Mouse (Mus musculus) embryonic facial prominence, embryonic 13.5 days (tissue): ENCODE data around the gene Ric1. TPM values are rescaled to one million over a fixed set of nuclear protein-coding genes. Genes with fewer than 3 reads are reported as not detected.
"Not testable (repeated sequence)": the region's sequence is repeated elsewhere in the genome, so short reads cannot be mapped to it uniquely, and the experiment has no call there.

Experiments
- ATAC-seq: fragments of 200-750 bp; cut with Nextera tagmentation; 2 replicates; pipeline ENCODE4 v1.8.0; 2017; ENCODE audit warnings: low read depth; ENCODE audit not compliant: insufficient number of reproducible peaks, insufficient read depth, low FRiP score, low TSS enrichment
- H3K27ac ChIP-seq: fragments of 300-500 bp; sonication (generic); 2 replicates; pipeline ENCODE4 v1.5.1; 2015; ENCODE audit warnings: moderate library complexity, mild to moderate bottlenecking, inconsistent platforms
- H3K27me3 ChIP-seq: fragments of 300-500 bp; sonication (generic); 2 replicates; pipeline ENCODE4 v1.6.1; 2015; ENCODE audit warnings: mild to moderate bottlenecking, inconsistent platforms
- H3K36me3 ChIP-seq: fragments of 300-500 bp; sonication (generic); 2 replicates; pipeline ENCODE4 v1.6.1; 2015; ENCODE audit warnings: mild to moderate bottlenecking, inconsistent platforms
- H3K4me1 ChIP-seq: fragments of 300-500 bp; sonication (generic); 2 replicates; pipeline ENCODE4 v1.6.1; 2015; ENCODE audit warnings: inconsistent platforms
- H3K4me2 ChIP-seq: fragments of 300-500 bp; sonication (generic); 2 replicates; pipeline ENCODE4 v1.6.1; 2015; ENCODE audit warnings: moderate library complexity, mild to moderate bottlenecking, inconsistent platforms
- H3K4me3 ChIP-seq: fragments of 300-500 bp; sonication (generic); 2 replicates; pipeline ENCODE4 v1.5.1; 2015; ENCODE audit warnings: mild to moderate bottlenecking, inconsistent platforms
- H3K9ac ChIP-seq: fragments of 300-500 bp; sonication (generic); 2 replicates; pipeline ENCODE4 v1.6.1; 2015; ENCODE audit warnings: mild to moderate bottlenecking, inconsistent platforms
- H3K9me3 ChIP-seq: fragments of 300-500 bp; sonication (generic); 2 replicates; pipeline ENCODE4 v1.6.1; 2016; ENCODE audit warnings: inconsistent platforms
- WGBS: fragments of 180-500 bp; shearing (Covaris S2); methylation state at CpG from one replicate; pipeline ENCODE4 v1.1.7; 2015; ENCODE audit warnings: mixed read lengths; 5-methylcytosine and 5-hydroxymethylcytosine counted together
- polyA plus RNA-seq: library from polyadenylated mRNA; unstranded; fragments of >200 nt; fragmentation: Nextera tagmentation; extraction: Ambion mirVana; gene quantifications from 2 replicates; pipeline ENCODE4 v1.2.1, GENCODE M21; 2015

Gene Ric1
- polyA plus RNA-seq, 1 experiment from 2014 or later = 29.6 TPM

- no peak overlapping the region for H3K4me2 ChIP-seq
- H3K27me3 ChIP-seq = no peaks in the 10 kb centered on the region
- no peak overlapping the region for H3K9ac ChIP-seq
- peaks cover 37% of the 10 kb centered on the region for H3K36me3 ChIP-seq
- no peak overlapping the region for H3K4me3 ChIP-seq
- 91% methylated on average over 5 of the region's 5 CpGs for WGBS
- 0 out of 2 replicates have a peak, but pooled peaks cover under 1% of the 10 kb centered on the region for H3K9me3 ChIP-seq
- no peak for ATAC-seq
- H3K27ac ChIP-seq = no peak overlapping the region
- H3K4me1 ChIP-seq = no peaks in the 10 kb centered on the region
Observed at GRCm38 (mm10) chr19:29534030-29534429, 11.9 kb downstream of the Ric1 start.

- 53% methylated on average over 8 of the region's 8 CpGs for WGBS
- Histone ChIP-seq H3K27ac (peak overlapping the region; percentile 44; the same call in 1 of the 2 replicates), H3K9ac (no peak overlapping the region), H3K4me2 (no peak overlapping the region), H3K36me3 (peaks cover 13% of the 10 kb centered on the region; the same call in 1 of the 2 replicates), H3K27me3 (no peaks in the 10 kb centered on the region), H3K4me1 (peaks cover 9% of the 10 kb centered on the region; the same call in 1 of the 2 replicates), H3K4me3 (no peak overlapping the region), H3K9me3 (no peaks in the 10 kb centered on the region)
- ATAC-seq = no peak
Observed at GRCm38 (mm10) chr19:29542256-29542970, 20.3 kb downstream of the Ric1 start.

DNA sequence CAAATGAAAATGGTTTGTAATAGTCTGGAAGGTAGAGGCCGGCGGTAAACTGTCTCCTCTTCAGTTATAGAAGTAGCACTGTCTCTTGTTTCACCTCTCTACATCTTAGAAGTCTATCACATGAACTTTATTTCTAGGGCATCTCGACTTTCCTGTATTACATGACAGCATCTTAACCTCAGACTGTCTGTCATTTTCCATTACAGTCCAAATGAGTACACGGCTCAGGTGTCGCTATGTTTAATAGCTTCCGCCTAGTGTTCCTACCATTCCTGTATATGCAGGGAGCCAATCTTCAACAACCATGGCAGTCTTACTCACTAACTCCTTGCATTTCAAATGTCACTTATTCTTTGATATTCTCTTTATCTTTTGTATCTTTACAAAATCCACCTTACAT lies 21.9 kb downstream of the Ric1 start:
- no peak for ATAC-seq
- Histone ChIP-seq H3K27ac (no peak overlapping the region), H3K9me3 (no peaks in the 10 kb centered on the region), H3K36me3 (peaks cover 9% of the 10 kb centered on the region; the same call in 1 of the 2 replicates), H3K4me1 (peaks cover 9% of the 10 kb centered on the region; the same call in 1 of the 2 replicates), H3K9ac (no peak overlapping the region), H3K4me2 (no peak overlapping the region), H3K4me3 (no peak overlapping the region), H3K27me3 (no peaks in the 10 kb centered on the region)
- 83% methylated on average over 6 of the region's 6 CpGs for WGBS

DNA sequence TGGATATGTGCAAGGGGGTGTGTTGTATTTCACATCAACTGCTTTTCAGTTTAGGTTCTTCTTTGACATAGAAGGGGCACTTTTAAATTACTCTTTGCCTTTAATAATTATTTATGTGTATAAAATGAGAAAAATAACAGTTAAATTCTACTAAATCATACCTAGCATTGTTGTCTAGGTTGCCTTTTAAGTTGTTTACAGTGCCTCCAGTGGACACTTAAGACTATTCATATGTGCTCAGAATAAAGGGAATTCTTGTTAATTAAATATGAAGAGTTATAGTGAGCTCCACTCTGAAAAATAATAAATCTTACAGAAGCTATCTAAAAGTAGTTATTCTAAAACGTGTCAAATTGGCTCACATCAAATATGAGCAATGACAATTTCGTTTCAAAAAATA lies 28.5 kb downstream of the Ric1 start:
- H3K4me1 ChIP-seq = 0 out of 2 replicates have a peak, but pooled peaks cover 4% of the 10 kb centered on the region
- WGBS = 86% methylated on average over 2 of the region's 2 CpGs
- H3K9ac ChIP-seq = no peak overlapping the region
- H3K27ac ChIP-seq = no peak overlapping the region
- no peak overlapping the region for H3K4me2 ChIP-seq
- no peaks in the 10 kb centered on the region for H3K9me3 ChIP-seq
- no peak overlapping the region for H3K4me3 ChIP-seq
- no peak for ATAC-seq
- H3K27me3 ChIP-seq = no peaks in the 10 kb centered on the region
- H3K36me3 ChIP-seq = no peaks in the 10 kb centered on the region

GRCm38 (mm10) chr19:29551128-29551527 lies 29.0 kb downstream of the Ric1 start:
- WGBS = 84% methylated on average over 1 of the region's 1 CpGs
- H3K27me3 ChIP-seq = no peaks in the 10 kb centered on the region

GRCm38 (mm10) chr19:29551980-29552379 lies 29.9 kb downstream of the Ric1 start:
- not testable (repeated sequence) for H3K9ac ChIP-seq, H3K4me3 ChIP-seq, ATAC-seq, H3K9me3 ChIP-seq, H3K36me3 ChIP-seq, H3K4me1 ChIP-seq, H3K27me3 ChIP-seq, H3K27ac ChIP-seq, H3K4me2 ChIP-seq
- WGBS = 89% methylated on average over 1 of the region's 1 CpGs

More at GRCm38 (mm10) chr19:29551128-29551527, 29.0 kb downstream of the Ric1 start:
- H3K4me3 ChIP-seq = no peak overlapping the region
- no peaks in the 10 kb centered on the region for H3K36me3 ChIP-seq
- H3K9ac ChIP-seq = no peak overlapping the region
- no peak overlapping the region for H3K27ac ChIP-seq
- H3K4me1 ChIP-seq = 0 out of 2 replicates have a peak, but pooled peaks cover 4% of the 10 kb centered on the region
- no peak overlapping the region for H3K4me2 ChIP-seq
- no peak for ATAC-seq
- no peaks in the 10 kb centered on the region for H3K9me3 ChIP-seq

- not testable (repeated sequence) for H3K4me2 ChIP-seq, H3K9ac ChIP-seq, H3K36me3 ChIP-seq, ATAC-seq, H3K4me1 ChIP-seq, H3K27ac ChIP-seq, H3K27me3 ChIP-seq, H3K9me3 ChIP-seq, H3K4me3 ChIP-seq
- 97% methylated on average over 7 of the region's 7 CpGs for WGBS
Observed at GRCm38 (mm10) chr19:29557171-29557845, 35.2 kb downstream of the Ric1 start.

- H3K36me3 ChIP-seq = peaks cover 12% of the 10 kb centered on the region
- no peak overlapping the region for H3K27ac ChIP-seq
- H3K9me3 ChIP-seq = no peaks in the 10 kb centered on the region
- H3K4me3 ChIP-seq = no peak overlapping the region
- WGBS = 74% methylated on average over 4 of the region's 4 CpGs
- H3K9ac ChIP-seq = no peak overlapping the region
- no peak for ATAC-seq
- H3K27me3 ChIP-seq = no peaks in the 10 kb centered on the region
- H3K4me2 ChIP-seq = no peak overlapping the region
- peaks cover 3% of the 10 kb centered on the region; the same call in 1 of the 2 replicates for H3K4me1 ChIP-seq
Observed at GRCm38 (mm10) chr19:29562166-29562565, 40.1 kb downstream of the Ric1 start.

- no peak overlapping the region for H3K27ac ChIP-seq
- no peaks in the 10 kb centered on the region for H3K27me3 ChIP-seq
- 77% methylated on average over 3 of the region's 3 CpGs for WGBS
- no peak overlapping the region for H3K4me2 ChIP-seq
- no peak overlapping the region for H3K9ac ChIP-seq
- peaks cover 3% of the 10 kb centered on the region; the same call in 1 of the 2 replicates for H3K4me1 ChIP-seq
- H3K9me3 ChIP-seq = no peaks in the 10 kb centered on the region
- no peak for ATAC-seq
- H3K4me3 ChIP-seq = no peak overlapping the region
- H3K36me3 ChIP-seq = peaks cover 12% of the 10 kb centered on the region
Observed at GRCm38 (mm10) chr19:29562603-29563002, 40.5 kb downstream of the Ric1 start.

DNA sequence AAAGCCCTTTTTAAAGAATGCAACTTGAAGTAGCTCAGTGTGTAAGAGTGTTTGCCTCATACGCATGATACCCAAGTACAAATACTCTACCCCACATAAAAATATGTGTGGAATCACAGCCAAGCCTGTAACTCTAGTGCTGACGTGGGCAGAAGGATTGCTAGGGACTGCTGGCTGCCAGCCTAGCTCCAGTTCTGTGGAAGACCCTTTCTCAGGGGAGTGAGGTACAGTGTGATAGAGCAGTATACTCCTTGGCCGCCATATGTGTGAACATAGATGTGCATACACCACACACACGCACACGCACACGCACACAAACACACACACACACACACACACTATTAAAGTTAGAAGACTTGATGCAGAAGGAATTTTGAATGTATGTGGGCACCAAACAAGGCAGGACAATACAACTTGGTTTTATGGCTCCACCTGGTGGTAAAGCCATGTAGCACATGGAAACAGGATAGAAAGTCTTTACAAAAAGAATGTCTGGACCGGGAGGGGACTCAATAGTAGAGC lies 41.2 kb downstream of the Ric1 start:
- no peaks in the 10 kb centered on the region for H3K9me3 ChIP-seq
- no peak overlapping the region for H3K4me2 ChIP-seq
- no peak overlapping the region for H3K4me3 ChIP-seq
- no peak; the same call in 1 of the 2 replicates for ATAC-seq
- no peak overlapping the region for H3K9ac ChIP-seq
- H3K36me3 ChIP-seq = peaks cover 17% of the 10 kb centered on the region
- 0 out of 2 replicates have a peak overlapping the region, but pooled peaks have one; percentile 4 for H3K27ac ChIP-seq
- H3K4me1 ChIP-seq = peaks cover 3% of the 10 kb centered on the region; the same call in 1 of the 2 replicates
- WGBS = 59% methylated on average over 7 of the region's 7 CpGs
- H3K27me3 ChIP-seq = no peaks in the 10 kb centered on the region

DNA sequence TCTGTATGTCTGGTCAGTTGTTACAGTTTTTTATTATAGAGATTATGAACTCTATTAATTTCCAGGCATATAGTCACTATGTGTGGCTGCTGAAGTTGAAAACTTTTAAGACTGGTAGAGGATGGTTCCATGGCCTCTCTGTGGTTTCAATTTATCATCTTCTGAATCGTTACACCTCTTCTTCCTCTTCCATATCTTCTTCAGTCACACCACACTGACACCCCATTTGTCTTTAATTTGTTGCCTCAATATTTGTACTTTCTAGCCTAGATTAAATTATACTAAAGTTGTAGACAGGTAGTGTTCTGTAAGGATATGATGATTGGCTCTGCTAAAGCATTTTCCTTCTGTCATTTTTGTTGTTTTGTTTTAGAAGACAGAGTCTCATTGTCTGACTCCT lies 44.4 kb downstream of the Ric1 start:
- Histone ChIP-seq H3K27me3 (no peaks in the 10 kb centered on the region), H3K27ac (no peak overlapping the region), H3K9ac (no peak overlapping the region), H3K4me1 (peaks cover 3% of the 10 kb centered on the region; the same call in 1 of the 2 replicates), H3K4me2 (no peak overlapping the region), H3K36me3 (peaks cover 39% of the 10 kb centered on the region), H3K9me3 (no peaks in the 10 kb centered on the region), H3K4me3 (no peak overlapping the region)
- no peak for ATAC-seq
- WGBS = 90% methylated on average over 1 of the region's 1 CpGs
